Mouse (Mus musculus) midbrain, embryonic 14.5 days (tissue): ENCODE measurements around the gene Ppp1r13b. TPM values are rescaled to one million over a fixed set of nuclear protein-coding genes. Genes with fewer than 3 reads are reported as not detected.

Experiments
- ATAC-seq: fragments of 200-750 bp; cut with Nextera tagmentation; 2 replicates; pipeline ENCODE4 v1.8.0; 2017; ENCODE audit warnings: moderate number of reproducible peaks, moderate library complexity; ENCODE audit not compliant: low FRiP score, low TSS enrichment
- DNase-seq: peaks from one replicate; pipeline ENCODE4 v3.0.0-alpha.2; 2015
- H3K27ac ChIP-seq: fragments of 300-500 bp; sonication (generic); replicated peaks from 2 replicates; pipeline ENCODE4 v1.5.1; 2014; ENCODE audit warnings: mild to moderate bottlenecking, low read depth, low read length, moderate library complexity
- H3K27me3 ChIP-seq: fragments of 300-500 bp; sonication (generic); 2 replicates; pipeline ENCODE4 v1.6.1; 2014; ENCODE audit warnings: low read length, control low read depth, mixed read lengths; ENCODE audit not compliant: control insufficient read depth, insufficient read depth
- H3K36me3 ChIP-seq: fragments of 300-500 bp; sonication (generic); 2 replicates; pipeline ENCODE4 v1.6.1; 2014; ENCODE audit warnings: low read length, control low read depth; ENCODE audit not compliant: control insufficient read depth, insufficient read depth
- H3K4me1 ChIP-seq: fragments of 300-500 bp; sonication (generic); 2 replicates; pipeline ENCODE4 v1.6.1; 2014; ENCODE audit warnings: mild to moderate bottlenecking, antibody characterized with exemption, low read length, control low read depth; ENCODE audit not compliant: control insufficient read depth, insufficient read depth
- H3K4me2 ChIP-seq: fragments of 300-500 bp; sonication (generic); 2 replicates; pipeline ENCODE4 v1.6.1; 2014; ENCODE audit warnings: mild to moderate bottlenecking, low read length, moderate library complexity
- H3K4me3 ChIP-seq: fragments of 300-500 bp; sonication (generic); replicated peaks from 2 replicates; pipeline ENCODE4 v1.5.1; 2014; ENCODE audit warnings: low read depth, low read length
- H3K9ac ChIP-seq: fragments of 300-500 bp; sonication (generic); replicated peaks from 2 replicates; pipeline ENCODE4 v1.6.1; 2014; ENCODE audit warnings: mild to moderate bottlenecking, low read length, moderate library complexity
- H3K9me3 ChIP-seq: fragments of 300-500 bp; sonication (generic); 2 replicates; pipeline ENCODE4 v1.6.1; 2016; ENCODE audit warnings: low read length, control low read depth, mixed read lengths; ENCODE audit not compliant: control insufficient read depth
- WGBS: fragments of 180-500 bp; shearing (Covaris S2); extraction: QIAGEN DNeasy Blood & Tissue Kit; methylation state at CpG from one replicate; pipeline ENCODE4 v1.1.7; 2014; 5-methylcytosine and 5-hydroxymethylcytosine counted together
- polyA plus RNA-seq: library from polyadenylated mRNA; unstranded; fragments of >200 nt; fragmentation: Nextera tagmentation; extraction: Ambion mirVana; gene quantifications from 2 replicates; pipeline ENCODE4 v1.2.1, GENCODE M21; 2014

The Ppp1r13b gene
- polyA plus RNA-seq, 1 experiment from 2014 or later, result 38.1 TPM

- no peaks in the 10 kb centered on the region for H3K9me3 ChIP-seq
- no peak for DNase-seq
- peak overlapping the region; percentile 75 for H3K4me2 ChIP-seq
- no peak overlapping the region for H3K9ac ChIP-seq
- H3K4me1 ChIP-seq, result 0 out of 2 replicates have a peak, but pooled peaks cover 4% of the 10 kb centered on the region
- WGBS, result 74% methylated on average over 11 of the region's 11 CpGs
- 0 out of 2 replicates have a peak overlapping the region, but pooled peaks have one; percentile 68 for H3K4me3 ChIP-seq
- ATAC-seq, result no peak
- H3K27ac ChIP-seq, result no peak overlapping the region
- no peaks in the 10 kb centered on the region for H3K36me3 ChIP-seq
- peaks cover 3% of the 10 kb centered on the region; the same call in 1 of the 2 replicates for H3K27me3 ChIP-seq
Observed at GRCm38 (mm10) chr12:111908997-111909550, 1.2 kb upstream of the Ppp1r13b start.

- Histone ChIP-seq H3K4me2 (peak overlapping the region; percentile 75), H3K36me3 (no peaks in the 10 kb centered on the region), H3K9ac (peak overlapping the region; percentile 87), H3K4me1 (0 out of 2 replicates have a peak, but pooled peaks cover 4% of the 10 kb centered on the region), H3K27me3 (peaks cover 3% of the 10 kb centered on the region; the same call in 1 of the 2 replicates), H3K27ac (peak overlapping the region; percentile 95), H3K4me3 (peak overlapping the region; percentile 68), H3K9me3 (no peaks in the 10 kb centered on the region)
- DNase-seq, result no peak
- peak; percentile 57 for ATAC-seq
- under 1% methylated on average over 62 of the region's 63 CpGs for WGBS
Observed at GRCm38 (mm10) chr12:111907421-111907891, 454 bp downstream of the Ppp1r13b start.

- no peaks in the 10 kb centered on the region for H3K36me3 ChIP-seq
- H3K4me1 ChIP-seq, result 0 out of 2 replicates have a peak, but pooled peaks cover 4% of the 10 kb centered on the region
- DNase-seq (no peak), ATAC-seq (no peak)
- peak overlapping the region; percentile 87; the same call in 1 of the 2 replicates for H3K9ac ChIP-seq
- H3K4me2 ChIP-seq, result peak overlapping the region; percentile 75
- WGBS, result 48% methylated on average over 5 of the region's 5 CpGs
- no peaks in the 10 kb centered on the region for H3K9me3 ChIP-seq
- H3K27me3 ChIP-seq, result peaks cover 3% of the 10 kb centered on the region; the same call in 1 of the 2 replicates
- peak overlapping the region; percentile 68 for H3K4me3 ChIP-seq
- H3K27ac ChIP-seq, result no peak overlapping the region
Observed at GRCm38 (mm10) chr12:111906309-111906875, 1.5 kb downstream of the Ppp1r13b start.

GRCm38 (mm10) chr12:111902488-111902887 is 5.4 kb downstream of the Ppp1r13b start:
- Histone ChIP-seq H3K4me2 (no peak overlapping the region), H3K27me3 (no peaks in the 10 kb centered on the region), H3K9me3 (no peaks in the 10 kb centered on the region), H3K4me3 (no peak overlapping the region), H3K4me1 (no peaks in the 10 kb centered on the region), H3K27ac (no peak overlapping the region), H3K9ac (no peak overlapping the region), H3K36me3 (no peaks in the 10 kb centered on the region)
- WGBS, result 86% methylated on average over 7 of the region's 7 CpGs
- DNase-seq, result no peak
- no peak for ATAC-seq

GRCm38 (mm10) chr12:111901105-111901875 is 6.6 kb downstream of the Ppp1r13b start:
- H3K27ac ChIP-seq, result no peak overlapping the region
- H3K36me3 ChIP-seq, result no peaks in the 10 kb centered on the region
- no peak for ATAC-seq
- H3K4me2 ChIP-seq, result no peak overlapping the region
- no peak overlapping the region for H3K4me3 ChIP-seq
- H3K4me1 ChIP-seq, result no peaks in the 10 kb centered on the region
- H3K9me3 ChIP-seq, result no peaks in the 10 kb centered on the region
- WGBS, result 52% methylated on average over 12 of the region's 12 CpGs
- H3K9ac ChIP-seq, result no peak overlapping the region
- no peak for DNase-seq
- no peaks in the 10 kb centered on the region for H3K27me3 ChIP-seq

GRCm38 (mm10) chr12:111899646-111900045 is 8.3 kb downstream of the Ppp1r13b start:
- Histone ChIP-seq H3K9ac (no peak overlapping the region), H3K27me3 (no peaks in the 10 kb centered on the region), H3K27ac (no peak overlapping the region), H3K36me3 (no peaks in the 10 kb centered on the region), H3K4me3 (no peak overlapping the region), H3K4me2 (no peak overlapping the region), H3K9me3 (no peaks in the 10 kb centered on the region), H3K4me1 (no peaks in the 10 kb centered on the region)
- no peak for DNase-seq
- no peak for ATAC-seq
- 78% methylated on average over 5 of the region's 5 CpGs for WGBS

- ATAC-seq, result no peak
- Histone ChIP-seq H3K4me1 (no peaks in the 10 kb centered on the region), H3K27ac (no peak overlapping the region), H3K36me3 (no peaks in the 10 kb centered on the region), H3K9ac (no peak overlapping the region), H3K4me3 (no peak overlapping the region), H3K27me3 (no peaks in the 10 kb centered on the region), H3K4me2 (no peak overlapping the region), H3K9me3 (no peaks in the 10 kb centered on the region)
- WGBS, result 84% methylated on average over 9 of the region's 9 CpGs
- DNase-seq, result no peak
Observed at GRCm38 (mm10) chr12:111898686-111899085, 9.2 kb downstream of the Ppp1r13b start.

- Histone ChIP-seq H3K27ac (no peak overlapping the region), H3K27me3 (no peaks in the 10 kb centered on the region), H3K4me1 (no peaks in the 10 kb centered on the region), H3K9ac (no peak overlapping the region), H3K36me3 (no peaks in the 10 kb centered on the region), H3K4me2 (no peak overlapping the region), H3K4me3 (no peak overlapping the region), H3K9me3 (no peaks in the 10 kb centered on the region)
- 71% methylated on average over 7 of the region's 7 CpGs for WGBS
- no peak for DNase-seq
- ATAC-seq, result no peak
Observed at GRCm38 (mm10) chr12:111896908-111897661, 10.8 kb downstream of the Ppp1r13b start.
